Mouse (Mus musculus) bone marrow macrophage, adult 2 months (primary cell): ENCODE data around the gene Tbcd.

ENCODE experiments used
- CTCF ChIP-seq: IDR thresholded peaks from 2 replicates; pipeline ENCODE4 v1.5.1; 2012; ENCODE audit warnings: low read depth, mild to moderate bottlenecking, low read length, moderate library complexity
- POLR2A ChIP-seq: IDR thresholded peaks from 2 replicates; pipeline ENCODE4 v1.6.1; 2012; ENCODE audit warnings: mild to moderate bottlenecking, low read depth, low read length, borderline replicate concordance

DNA sequence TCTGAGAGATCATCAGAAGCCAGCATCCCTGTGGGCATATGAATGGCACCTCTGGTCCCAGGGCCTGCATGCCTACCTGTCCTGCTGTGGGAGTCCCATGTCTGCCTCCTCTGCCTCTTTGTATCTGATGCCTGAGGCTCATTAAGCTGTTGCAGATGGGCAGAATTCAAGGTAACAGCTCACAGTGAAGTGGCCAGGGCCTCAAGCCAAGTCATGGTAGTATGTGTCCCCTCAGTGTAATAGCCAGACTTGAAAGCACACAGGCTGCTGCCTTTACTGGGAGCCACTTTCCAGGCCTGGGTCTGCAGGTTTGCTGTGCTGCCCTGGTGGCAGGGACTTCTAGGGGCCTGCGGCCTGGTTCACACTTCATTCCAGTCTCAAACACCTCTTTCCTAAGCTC, 165.6 kb downstream of the Tbcd start:
- TF ChIP-seq POLR2A: no peak
- TF ChIP-seq CTCF: no peak
